Comparison of ENCODE assay signal across 10 mouse cellular contexts in the genomic region with DNA sequence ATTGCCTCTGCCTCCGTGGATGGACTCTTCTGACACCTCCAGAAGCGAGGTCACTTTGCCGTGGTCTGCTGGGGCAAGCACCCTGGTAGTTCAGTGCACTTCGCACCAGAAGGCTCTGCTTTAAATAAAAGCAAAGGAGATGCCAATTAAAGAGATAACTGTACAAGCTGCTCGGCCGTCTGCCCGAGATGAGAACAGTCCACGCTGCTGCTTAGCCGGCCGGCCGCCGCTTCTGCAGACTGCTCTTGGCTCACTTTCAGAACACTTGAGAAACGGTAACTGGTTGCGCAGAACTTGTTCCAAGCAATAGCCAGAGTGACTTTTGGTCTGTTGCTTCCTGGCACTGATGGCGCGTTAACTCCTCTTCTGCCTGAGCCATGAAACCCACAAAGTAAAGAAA.
DNase-seq lines count a peak whose midpoint lies in the region; ATAC-seq and TF ChIP-seq lines count a peak whose summit lies in the region.
"Had no signal": no experiment of that assay in that cellular context is flagged by ENCODE, and none has a peak within 500 bp of the region (broad histone marks: within the 10 kb centered on the region; RNA-seq: fewer than 3 reads in every experiment).

No protein-coding gene starts in this region.

- no peak for TF ChIP-seq CTCF in left cerebral cortex, adult 2 months (IDR thresholded peaks at IDR 0.05)

- no peaks in the 10 kb centered on the region; the same call in 1 of the 2 replicates for H3K4me1 ChIP-seq in brown adipose tissue, adult 24 weeks (ENCODE audit: control insufficient read depth, insufficient read depth, insufficient read length, low read length)
- no peaks in the 10 kb centered on the region for H3K4me1 ChIP-seq in midbrain, embryonic 16.5 days (ENCODE audit: control insufficient read depth, insufficient read depth, low read length)
- H3K4me1 ChIP-seq: hindbrain, embryonic 15.5 days had no signal

- H3K4me3 ChIP-seq in left cerebral cortex, adult 2 months: 0 out of 2 replicates have a peak overlapping the region, but pooled peaks have one; percentile 11
- H3K4me3 ChIP-seq in brown adipose tissue, adult 24 weeks (ENCODE audit: insufficient read depth, low read depth, low read length): peak overlapping the region; percentile 60
- H3K4me3 ChIP-seq in midbrain, embryonic 16.5 days (ENCODE audit: low read depth, low read length): no peak overlapping the region
- H3K4me3 ChIP-seq: hindbrain, embryonic 15.5 days had no signal

- 70% methylated on average over 16 of the region's 16 CpGs for WGBS in midbrain, embryonic 16.5 days

- H3K9me3 ChIP-seq in midbrain, embryonic 16.5 days (replicated peaks; ENCODE audit: control insufficient read depth, low read length, poor library complexity, severe bottlenecking): no peaks in the 10 kb centered on the region
- H3K9me3 ChIP-seq: hindbrain, embryonic 15.5 days had no signal

- H3K27me3 ChIP-seq in midbrain, embryonic 16.5 days (ENCODE audit: control insufficient read depth, insufficient read depth, low read depth, low read length): no peaks in the 10 kb centered on the region
- H3K27me3 ChIP-seq: hindbrain, embryonic 15.5 days had no signal

- H3K36me3 ChIP-seq in midbrain, embryonic 16.5 days (ENCODE audit: control insufficient read depth, insufficient read depth, low read length): no peaks in the 10 kb centered on the region
- H3K36me3 ChIP-seq: hindbrain, embryonic 15.5 days had no signal

- intact Hi-C loops in left cerebral cortex, adult 2 months (cut with DNase I): no loop called here

- ATAC-seq in midbrain, embryonic 16.5 days: no peak
- ATAC-seq: Patski had no signal

- H3K27ac ChIP-seq in left cerebral cortex, adult 2 months: no peak overlapping the region
- H3K27ac ChIP-seq in brown adipose tissue, adult 24 weeks (replicated peaks; ENCODE audit: low read depth, low read length): peak overlapping the region; percentile 58; the same call in 1 of the 2 replicates
- H3K27ac ChIP-seq in midbrain, embryonic 16.5 days (ENCODE audit: low read length): no peak overlapping the region
- H3K27ac ChIP-seq: hindbrain, embryonic 15.5 days had no signal

- DNase-seq in left cerebral cortex, adult 2 months (ENCODE audit: extremely low spot score in 1 of 2, low spot score in 2 of 2): peak; percentile 16 to 26
- no peak for DNase-seq in left cerebral cortex, adult 11 months (ENCODE audit: low spot score)
- DNase-seq in heart, adult 18-20 months: peak; percentile 85 to 91
- peak; percentile 51 to 66 for DNase-seq in kidney, postnatal 4 days
- DNase-seq in lung, postnatal 14 days: peak; percentile 76
- DNase-seq in spleen, postnatal 4 days (ENCODE audit: low spot score in 2 of 2): peak; percentile 44 to 73

- no peak overlapping the region for H3K4me2 ChIP-seq in midbrain, embryonic 16.5 days (ENCODE audit: low read length)
- H3K4me2 ChIP-seq: hindbrain, embryonic 15.5 days had no signal

- no peak overlapping the region for H3K9ac ChIP-seq in midbrain, embryonic 16.5 days (ENCODE audit: low read depth, low read length)
- H3K9ac ChIP-seq: hindbrain, embryonic 15.5 days had no signal
